Mouse (Mus musculus): ENCODE measurements around the gene Ankar. TPM values are rescaled to one million over a fixed set of nuclear protein-coding genes. Genes with fewer than 3 reads are reported as not detected.
A peak's percentile ranks its signal among the peaks of the same experiment; 100 is the strongest.

Gene Ankar
- total RNA-seq, 2 experiments from 2014 or later = not detected

DNA sequence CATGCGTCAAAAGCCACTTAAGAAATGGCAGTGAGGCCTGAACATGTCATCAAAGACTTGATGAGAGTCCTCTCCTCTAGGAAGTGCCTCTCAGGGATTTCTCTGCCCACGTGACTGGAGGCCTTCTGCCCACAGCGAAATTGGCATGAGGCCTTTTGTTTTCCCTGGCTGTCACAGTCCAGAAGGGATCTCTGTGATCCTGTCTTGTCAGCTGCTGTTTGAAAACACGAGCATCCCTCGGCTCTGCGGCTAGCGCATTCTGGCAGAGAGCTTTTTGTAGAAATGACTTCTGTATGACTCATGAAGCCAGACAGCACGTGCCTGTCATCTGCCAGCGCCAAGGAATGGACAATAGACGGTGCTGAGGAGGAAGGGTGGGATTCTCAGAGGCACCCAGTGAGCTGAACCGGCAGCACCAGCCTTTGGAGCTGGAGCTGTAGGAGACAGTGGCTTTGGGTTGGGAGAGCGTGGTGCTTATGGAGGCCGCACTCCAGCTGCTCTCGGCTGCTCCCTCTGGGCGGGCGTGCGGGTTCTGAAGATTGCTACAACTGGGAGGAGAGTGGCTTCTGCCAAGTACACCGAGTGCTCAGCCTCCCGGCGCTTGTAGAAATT, 106.9 kb downstream of the Ankar start:
- DNase-seq (ENCODE audit: low spot score in 2 of 2) = peak; percentile 44 to 61

Other genes starting within 250 kb of the Ankar start
- under 1 TPM; 0.38 to 0.50 TPM for gene March4, start 163.6 kb downstream of the Ankar start, total RNA-seq (2021)
- 10 to 100 TPM; 33.7 to 42.6 TPM for gene Smarcal1, start 117.3 kb downstream of the Ankar start, total RNA-seq (2021)
- 100 to 1,000 TPM; 932 to 993 TPM for gene Rpl37a, start 10.7 kb upstream of the Ankar start, total RNA-seq (2021)
- 1 to 10 TPM; 1.2 to 4.1 TPM for gene Igfbp2, start 123.9 kb upstream of the Ankar start, total RNA-seq (2021)
- 100 to 1,000 TPM in 1 of 2 experiments, 10 to 100 TPM in 1; 99.0 to 159 TPM for gene Igfbp5, start 174.3 kb upstream of the Ankar start, total RNA-seq (2021)

Measured in adrenal gland, adult 18-20 months (tissue).